Mouse (Mus musculus): ENCODE data around the gene Vasp.

- TF ChIP-seq TAL1 (IDR thresholded peaks at IDR 0.05; ENCODE audit: low read length) (no peak), GATA1 (IDR thresholded peaks at IDR 0.05; ENCODE audit: low read length) (no peak)
These were observed 13.1 kb upstream of the Vasp start for GRCm38 (mm10) chr7:19284763-19285162.

All from erythroblast, embryonic 14.5 days (primary cell).